Mouse (Mus musculus): ENCODE data around the gene Jmjd8. TPM values are rescaled to one million over a fixed set of nuclear protein-coding genes. Genes with fewer than 3 reads are reported as not detected.
"Not testable (repeated sequence)": the region's sequence is repeated elsewhere in the genome, so short reads cannot be mapped to it uniquely, and the experiment has no call there.

Jmjd8 gene
- polyA plus RNA-seq, 1 experiment, result not detected

- H3K4me3 ChIP-seq (ENCODE audit: insufficient read depth, low read depth, low read length), result peak overlapping the region; percentile 34
- H3K4me1 ChIP-seq (ENCODE audit: control insufficient read depth, insufficient read depth, low read length), result peaks cover 17% of the 10 kb centered on the region
- TF ChIP-seq POLR2A (IDR thresholded peaks at IDR 0.05; ENCODE audit: insufficient read depth, low read depth, low read length) (no peak), CTCF (IDR thresholded peaks at IDR 0.05; ENCODE audit: insufficient read depth, low read depth, low read length) (no peak)
- peak overlapping the region; percentile 99 for H3K27ac ChIP-seq (ENCODE audit: insufficient read depth, low read depth, low read length)
- WGBS, result 6% methylated on average over 10 of the region's 10 CpGs
Observed at GRCm38 (mm10) chr17:25802825-25803517, 25.7 kb upstream of the Jmjd8 start.

DNA sequence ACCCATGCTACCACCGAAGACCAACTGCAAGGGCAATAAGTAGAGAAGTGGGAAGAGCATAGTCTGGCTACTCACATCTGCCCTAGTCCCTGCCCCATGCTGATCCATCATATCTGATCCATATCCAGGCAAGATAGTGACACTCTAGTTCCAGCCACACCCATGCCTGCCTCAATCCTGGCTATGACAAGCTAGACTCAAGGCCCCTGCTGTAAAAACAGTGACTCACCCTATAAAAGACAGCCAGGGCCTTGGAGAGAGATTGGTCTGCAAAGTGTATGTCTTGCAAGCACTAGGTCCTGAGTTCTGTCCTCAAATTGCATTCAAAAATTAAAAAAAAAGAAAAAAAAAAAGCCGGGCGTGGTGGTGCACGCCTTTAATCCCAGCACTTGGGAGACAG is 22.2 kb upstream of the Jmjd8 start:
- TF ChIP-seq POLR2A (IDR thresholded peaks at IDR 0.05; ENCODE audit: insufficient read depth, low read depth, low read length) (no peak), CTCF (IDR thresholded peaks at IDR 0.05; ENCODE audit: insufficient read depth, low read depth, low read length) (no peak)
- Histone ChIP-seq H3K4me1 (ENCODE audit: control insufficient read depth, insufficient read depth, low read length) (peaks cover 34% of the 10 kb centered on the region), H3K27ac (ENCODE audit: insufficient read depth, low read depth, low read length) (no peak overlapping the region), H3K4me3 (ENCODE audit: insufficient read depth, low read depth, low read length) (no peak overlapping the region)
- 90% methylated on average over 4 of the region's 4 CpGs for WGBS

DNA sequence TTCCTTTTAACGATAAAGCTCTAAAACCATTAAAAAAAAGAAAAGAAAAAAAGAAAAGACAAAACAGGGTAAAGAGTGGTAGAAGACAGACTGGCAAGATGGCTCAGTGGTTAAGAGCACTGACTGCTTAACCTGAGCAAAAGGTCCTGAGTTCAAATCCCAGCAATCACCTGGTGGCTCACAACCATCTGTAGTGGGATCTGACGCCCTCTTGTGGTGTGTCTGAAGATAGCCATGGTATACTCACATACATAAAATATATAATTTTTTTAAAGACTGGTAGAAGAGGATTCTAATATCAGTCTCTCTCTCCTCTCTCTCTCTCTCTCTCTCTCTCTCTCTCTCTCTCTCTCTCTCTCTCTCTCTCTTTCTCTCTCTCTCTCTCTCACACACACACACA is 21.2 kb upstream of the Jmjd8 start:
- H3K27ac ChIP-seq (ENCODE audit: insufficient read depth, low read depth, low read length); H3K4me3 ChIP-seq (ENCODE audit: insufficient read depth, low read depth, low read length): not testable (repeated sequence)
- 42% methylated on average over 2 of the region's 2 CpGs for WGBS
- H3K4me1 ChIP-seq (ENCODE audit: control insufficient read depth, insufficient read depth, low read length), result peaks cover 39% of the 10 kb centered on the region

DNA sequence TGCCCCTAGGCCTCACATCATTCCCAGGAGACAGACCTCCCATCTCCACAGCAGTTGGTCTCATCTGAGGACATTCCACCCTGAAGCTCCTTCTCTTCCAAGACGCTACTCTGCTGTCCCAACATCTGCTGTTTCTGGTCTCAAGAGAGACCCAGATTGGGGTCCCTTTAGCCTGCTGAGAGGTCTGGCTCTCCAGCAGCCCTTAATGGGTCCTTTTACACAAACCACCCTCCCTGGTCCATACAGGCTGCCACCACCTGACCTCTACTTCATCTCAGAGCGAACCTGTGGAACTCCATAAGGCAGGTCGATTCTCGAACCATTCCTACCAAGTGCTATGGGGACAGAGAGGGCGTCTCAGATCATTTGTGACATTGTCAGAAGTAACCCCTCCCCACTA is 20.6 kb upstream of the Jmjd8 start:
- no peak for TF ChIP-seq CTCF (IDR thresholded peaks at IDR 0.05; ENCODE audit: insufficient read depth, low read depth, low read length)
- no peak for TF ChIP-seq POLR2A (IDR thresholded peaks at IDR 0.05; ENCODE audit: insufficient read depth, low read depth, low read length)
- Histone ChIP-seq H3K4me3 (ENCODE audit: insufficient read depth, low read depth, low read length) (no peak overlapping the region), H3K27ac (ENCODE audit: insufficient read depth, low read depth, low read length) (peak overlapping the region; percentile 86), H3K4me1 (ENCODE audit: control insufficient read depth, insufficient read depth, low read length) (peaks cover 37% of the 10 kb centered on the region)
- WGBS, result 37% methylated on average over 5 of the region's 5 CpGs

DNA sequence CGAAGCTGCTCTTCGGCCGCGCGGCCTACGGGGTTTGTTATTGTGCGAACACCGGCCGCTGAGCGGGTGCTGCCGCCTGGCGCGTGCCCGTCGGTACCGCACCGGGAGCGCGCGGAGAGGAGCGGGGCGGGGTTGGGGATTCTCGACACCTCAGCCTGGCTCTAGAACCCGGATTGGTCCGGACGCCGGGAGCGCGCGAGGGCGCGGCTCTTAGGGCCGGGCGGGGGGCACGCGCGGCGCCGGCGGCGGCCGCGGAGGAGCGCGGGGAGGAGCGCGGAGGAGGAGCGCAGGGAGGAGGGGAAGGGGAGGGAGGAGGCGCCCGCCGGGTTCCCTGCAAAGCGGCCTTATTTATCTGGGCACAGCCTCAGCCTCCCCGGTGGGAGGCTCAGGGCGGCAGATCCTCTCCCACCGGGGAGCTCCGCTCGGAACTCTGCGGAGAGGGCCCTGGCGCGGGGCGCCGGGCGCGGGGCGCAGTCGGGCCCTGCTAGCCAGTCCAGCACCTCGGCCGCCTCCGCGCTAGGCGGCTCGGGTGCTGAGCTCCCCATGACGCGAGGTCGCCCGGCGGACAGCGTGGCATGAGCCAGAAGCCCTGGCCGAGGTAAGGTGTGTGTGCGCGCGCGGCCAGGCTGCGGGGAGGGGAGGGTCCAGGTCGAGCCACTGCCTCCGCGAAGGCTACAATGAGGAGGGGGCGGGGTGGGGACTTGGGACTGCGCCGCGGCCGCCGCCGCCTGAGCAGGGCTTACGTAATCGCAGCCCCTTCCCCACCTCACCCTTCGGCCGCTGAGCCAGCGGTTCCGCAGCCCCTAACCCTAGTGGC is 19.7 kb upstream of the Jmjd8 start, which contains the start of gene Fbxl16:
Gene Fbxl16 (plus strand): TSS at position 297 of the 817 bp plus-strand sequence.
- under 1% methylated on average over 98 of the region's 100 CpGs for WGBS
- peak within 1 kb of the TSS; percentile 86 for H3K27ac ChIP-seq (ENCODE audit: insufficient read depth, low read depth, low read length)
- TF ChIP-seq CTCF (IDR thresholded peaks at IDR 0.05; ENCODE audit: insufficient read depth, low read depth, low read length), result 0 out of 2 replicates have a peak, but pooled peaks have one; percentile 14
- peak; percentile 91 for TF ChIP-seq POLR2A (IDR thresholded peaks at IDR 0.05; ENCODE audit: insufficient read depth, low read depth, low read length)
- H3K4me1 ChIP-seq (ENCODE audit: control insufficient read depth, insufficient read depth, low read length), result peaks cover 38% of the 10 kb centered on the region
- H3K4me3 ChIP-seq (ENCODE audit: insufficient read depth, low read depth, low read length), result peak within 1 kb of the TSS; percentile 77

DNA sequence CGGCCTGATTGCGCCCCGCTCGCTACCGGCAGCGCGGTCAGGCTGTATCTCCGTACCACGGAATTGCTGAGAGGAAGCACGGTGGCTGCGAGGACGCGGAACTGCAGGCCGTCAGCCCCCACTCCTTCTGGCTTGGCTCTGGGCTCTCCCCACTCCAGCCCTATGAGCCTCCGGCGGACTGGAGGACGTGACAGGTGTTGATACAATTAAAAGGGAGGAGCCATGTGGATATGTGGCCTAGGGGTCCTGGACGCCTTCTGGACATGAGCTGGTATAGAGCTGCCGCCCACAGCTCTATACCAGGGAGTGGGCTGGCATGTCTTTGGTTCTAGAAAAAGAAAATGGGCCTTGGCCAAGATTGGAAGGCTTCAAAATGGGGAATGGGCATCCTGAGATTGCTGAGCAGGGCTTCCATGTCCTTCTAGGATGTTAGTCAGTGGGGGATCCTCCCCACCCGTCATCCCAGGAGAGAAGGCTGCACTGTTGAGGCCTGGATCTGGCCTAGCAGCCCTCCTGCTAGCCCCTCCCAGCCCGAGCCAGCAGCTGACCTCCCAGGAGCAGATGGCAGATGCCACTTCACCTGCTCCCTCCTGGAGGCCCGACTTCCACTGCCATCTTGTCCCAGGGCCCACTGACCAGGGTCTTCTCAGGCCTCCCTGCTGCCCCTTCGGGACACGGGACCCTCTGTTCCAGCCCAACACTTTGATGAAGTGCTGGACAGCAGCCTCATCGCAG is 18.9 kb upstream of the Jmjd8 start:
- peak overlapping the region; percentile 76 for H3K27ac ChIP-seq (ENCODE audit: insufficient read depth, low read depth, low read length)
- peak overlapping the region; percentile 77 for H3K4me3 ChIP-seq (ENCODE audit: insufficient read depth, low read depth, low read length)
- no peak for TF ChIP-seq CTCF (IDR thresholded peaks at IDR 0.05; ENCODE audit: insufficient read depth, low read depth, low read length)
- TF ChIP-seq POLR2A (IDR thresholded peaks at IDR 0.05; ENCODE audit: insufficient read depth, low read depth, low read length), result no peak
- 7% methylated on average over 25 of the region's 25 CpGs for WGBS
- peaks cover 38% of the 10 kb centered on the region for H3K4me1 ChIP-seq (ENCODE audit: control insufficient read depth, insufficient read depth, low read length)

DNA sequence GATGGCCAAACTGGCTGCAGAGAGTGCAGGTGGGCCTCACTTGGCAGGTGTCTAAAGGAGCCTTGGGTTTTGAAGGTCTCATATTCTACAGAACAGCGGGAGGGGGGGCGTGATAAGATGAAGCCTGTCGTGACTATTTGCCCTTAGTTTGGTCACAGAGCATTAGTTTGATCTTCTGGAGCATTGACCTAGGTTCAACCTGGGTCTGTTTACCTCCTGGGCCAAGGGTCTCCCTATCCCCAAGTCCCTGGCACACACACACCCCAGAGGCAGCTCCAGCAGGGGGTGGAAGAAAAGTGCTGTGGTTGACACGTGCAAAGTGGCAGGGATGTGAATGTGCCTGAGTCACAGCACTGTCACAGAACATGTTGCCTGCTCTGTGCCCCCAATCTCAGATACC is 17.8 kb upstream of the Jmjd8 start:
- Histone ChIP-seq H3K27ac (ENCODE audit: insufficient read depth, low read depth, low read length) (no peak overlapping the region), H3K4me3 (ENCODE audit: insufficient read depth, low read depth, low read length) (peak overlapping the region; percentile 77; the same call in 1 of the 2 replicates), H3K4me1 (ENCODE audit: control insufficient read depth, insufficient read depth, low read length) (peaks cover 42% of the 10 kb centered on the region)
- no peak for TF ChIP-seq POLR2A (IDR thresholded peaks at IDR 0.05; ENCODE audit: insufficient read depth, low read depth, low read length)
- no peak for TF ChIP-seq CTCF (IDR thresholded peaks at IDR 0.05; ENCODE audit: insufficient read depth, low read depth, low read length)
- WGBS, result 58% methylated on average over 4 of the region's 4 CpGs

GRCm38 (mm10) chr17:25813471-25813870 is 15.2 kb upstream of the Jmjd8 start:
- Histone ChIP-seq H3K4me3 (ENCODE audit: insufficient read depth, low read depth, low read length) (peak overlapping the region; percentile 44), H3K4me1 (ENCODE audit: control insufficient read depth, insufficient read depth, low read length) (peaks cover 40% of the 10 kb centered on the region), H3K27ac (ENCODE audit: insufficient read depth, low read depth, low read length) (peak overlapping the region; percentile 66)
- TF ChIP-seq POLR2A (IDR thresholded peaks at IDR 0.05; ENCODE audit: insufficient read depth, low read depth, low read length), result 0 out of 2 replicates have a peak, but pooled peaks have one; percentile 20
- TF ChIP-seq CTCF (IDR thresholded peaks at IDR 0.05; ENCODE audit: insufficient read depth, low read depth, low read length), result peak; percentile 32; the same call in 1 of the 2 replicates
- under 1% methylated on average over 20 of the region's 20 CpGs for WGBS

All from olfactory bulb, adult 2 months (tissue).